Mouse (Mus musculus): ENCODE data around the gene Secisbp2l.

Secisbp2l gene

DNA sequence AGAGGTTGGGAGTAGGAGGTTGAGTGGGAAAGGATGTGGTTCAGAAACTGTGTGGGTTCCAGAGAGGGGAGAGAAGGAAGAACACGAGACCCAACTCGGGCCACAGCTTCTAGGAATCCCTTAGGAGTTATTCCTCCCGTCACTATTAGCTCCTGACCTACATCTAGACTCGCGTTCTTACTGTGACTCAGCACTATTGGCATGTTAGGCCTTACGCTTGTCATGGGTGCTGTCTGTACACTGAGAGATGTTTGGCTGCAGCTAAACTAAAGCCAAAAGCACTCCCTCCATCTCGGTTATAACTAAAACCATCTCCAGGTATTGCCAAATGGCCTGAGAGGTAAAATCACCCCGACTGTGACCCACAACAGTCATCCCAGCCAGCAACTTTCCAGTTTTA is 66.1 kb downstream of the Secisbp2l start:
- in situ Hi-C loops (cut with MboI, MseI) = no loop called here

DNA sequence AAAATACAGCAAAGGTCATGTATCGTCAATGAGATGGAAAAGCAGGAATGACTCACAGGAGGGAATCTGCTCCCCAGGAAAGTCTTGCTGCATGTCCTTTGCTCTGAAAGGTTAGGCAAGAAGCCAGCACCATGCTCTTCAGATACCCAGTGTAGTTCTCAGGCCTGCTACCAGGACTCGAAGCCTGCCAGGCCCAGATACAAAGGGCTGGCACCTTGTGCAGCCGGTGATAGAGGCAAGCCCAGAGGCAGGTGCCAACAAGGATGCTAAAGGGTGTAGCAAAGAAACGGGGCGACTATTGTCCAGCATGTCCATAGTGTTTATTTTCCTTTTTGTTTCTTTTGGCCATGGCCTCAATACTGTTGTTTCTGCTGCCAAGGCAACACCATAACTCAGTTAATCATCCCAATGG is 76.2 kb downstream of the Secisbp2l start:
- in situ Hi-C loops (cut with MboI, MseI) = no loop called here

DNA sequence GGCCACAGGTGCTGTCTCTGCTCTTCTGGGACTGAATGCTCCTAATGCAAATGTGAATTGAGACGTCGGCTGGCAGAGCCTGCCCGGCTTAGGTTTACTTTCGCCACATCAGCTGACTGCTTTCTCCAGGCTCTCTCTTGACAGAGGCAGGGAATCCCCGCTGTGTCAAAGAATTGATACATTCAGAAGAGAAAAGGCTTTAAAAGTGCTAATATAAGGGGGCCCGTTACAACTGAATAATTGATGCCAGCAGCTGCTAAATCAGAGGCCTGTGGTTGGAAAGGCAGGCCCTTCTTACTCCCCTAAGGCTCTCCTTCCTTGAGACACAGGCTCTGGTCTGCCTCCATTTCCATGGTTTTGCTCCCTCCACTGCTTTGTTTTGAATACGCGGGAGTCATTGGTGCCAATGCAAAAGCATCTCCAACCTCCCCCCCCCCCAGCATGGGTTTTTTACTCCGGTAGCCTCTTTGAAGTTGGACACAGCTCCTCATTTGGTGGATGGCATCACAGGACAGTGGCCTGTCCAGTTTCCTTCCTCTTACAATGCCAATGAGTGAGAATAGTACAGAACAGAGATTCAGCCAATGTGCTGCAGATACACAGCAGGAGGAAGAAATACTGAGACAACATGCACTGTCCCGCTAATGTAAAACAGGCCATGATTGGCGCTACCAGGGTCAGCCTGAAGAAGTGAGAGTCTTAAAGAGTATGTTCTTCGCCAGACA is 77.6 kb downstream of the Secisbp2l start:
- in situ Hi-C loops (cut with MboI, MseI) = no loop called here

DNA sequence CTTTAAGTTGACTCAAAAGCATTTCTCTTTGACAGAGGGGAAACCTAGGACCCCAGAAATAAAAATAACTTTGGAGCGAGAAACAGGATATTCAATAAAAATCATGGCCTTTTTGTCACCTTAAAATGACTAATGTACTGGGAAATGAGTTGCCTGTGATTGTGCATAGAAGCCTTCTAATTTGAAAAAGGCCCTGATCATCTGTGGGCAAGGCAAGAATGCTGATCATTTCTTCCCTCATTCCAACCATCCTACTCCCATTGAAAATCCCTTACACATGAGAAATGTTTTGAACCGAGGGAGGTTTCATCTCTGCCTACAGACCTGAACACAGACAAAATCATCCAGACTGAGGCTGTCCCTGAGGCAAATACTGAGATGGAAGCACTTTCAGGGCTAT is 79.8 kb downstream of the Secisbp2l start:
- in situ Hi-C loops (cut with MboI, MseI) = no loop called here

DNA sequence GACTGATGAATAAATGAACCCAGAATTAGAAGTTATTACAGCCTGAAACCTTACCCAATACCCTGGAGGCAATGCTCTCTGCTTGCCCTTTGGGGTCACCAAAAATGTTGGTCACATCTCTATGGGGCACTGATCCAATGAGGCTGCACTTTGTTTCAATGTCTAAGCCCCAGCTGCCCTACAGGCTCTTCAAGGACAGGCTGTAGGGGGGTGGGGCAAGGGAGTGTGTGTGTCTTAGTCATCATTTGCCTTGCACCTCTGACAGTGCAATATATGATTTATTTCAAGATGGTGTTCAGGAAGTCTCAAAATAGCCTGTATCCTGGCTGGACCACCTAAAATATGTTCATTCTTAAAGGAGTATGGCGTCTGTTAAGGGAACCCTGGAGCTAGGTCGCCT is 81.1 kb downstream of the Secisbp2l start:
- in situ Hi-C loops (cut with MboI, MseI) = no loop called here

GRCm38 (mm10) chr2:125696219-125696618 is 86.5 kb downstream of the Secisbp2l start:
- in situ Hi-C loops (cut with MboI, MseI) = no loop called here

DNA sequence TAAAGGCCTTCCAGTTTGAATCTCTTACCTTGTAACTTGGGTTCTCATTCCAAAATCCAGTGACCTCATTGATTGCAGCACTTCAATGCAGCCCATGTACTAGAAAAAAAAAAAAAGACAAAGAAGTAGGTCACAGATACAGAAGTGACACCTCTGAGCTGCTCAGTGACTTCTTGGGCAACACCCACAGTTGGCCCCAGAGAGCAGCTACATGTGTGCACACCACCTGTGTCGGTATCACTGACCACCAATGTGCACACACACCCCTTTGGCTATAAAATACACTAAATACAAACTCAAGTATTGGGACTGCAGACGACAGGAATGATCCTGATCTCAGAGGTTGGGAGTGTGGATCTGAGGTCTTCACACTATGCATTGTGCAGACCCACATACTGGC is 87.9 kb downstream of the Secisbp2l start:
- in situ Hi-C loops (cut with MboI, MseI) = loop anchor here (5.0 kb wide), 1 partner anchor 33 kb away; no protein-coding TSS in a partner anchor

DNA sequence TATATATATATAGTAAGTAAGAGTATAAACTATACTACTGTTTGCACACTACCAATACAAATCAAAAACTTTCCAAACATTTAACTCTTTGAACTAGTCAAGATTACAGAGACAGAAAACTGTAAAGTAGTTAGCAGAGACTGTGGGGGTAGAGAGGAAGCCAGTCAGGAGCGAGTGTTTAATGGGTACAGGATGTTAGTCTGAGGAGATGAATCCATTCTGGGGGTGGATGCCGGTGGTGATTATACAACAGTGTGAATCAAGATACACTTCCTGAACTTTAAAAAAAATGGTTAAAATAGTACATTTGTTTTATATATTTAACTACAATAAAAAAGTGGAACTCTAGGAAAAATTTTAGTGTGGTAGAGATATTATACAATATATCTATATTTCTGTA is 90.7 kb downstream of the Secisbp2l start:
- in situ Hi-C loops (cut with MboI, MseI) = loop anchor here (5.0 kb wide), 1 partner anchor 35 kb away; no protein-coding TSS in a partner anchor

Data from T-helper 1 cell (primary cell).